Mouse (Mus musculus) CH12.LX (cell line): ENCODE results near the gene Cacnb4. TPM values are rescaled to one million over a fixed set of nuclear protein-coding genes. Genes with fewer than 3 reads are reported as not detected.

Source experiments
- DNase-seq: peaks from one replicate; pipeline ENCODE4 v3.0.0-alpha.2; 2013; ENCODE audit errors: extremely low read depth
- H3K27ac ChIP-seq: 2 replicates; pipeline ENCODE4 v1.5.1; 2012; ENCODE audit warnings: low read depth, mild to moderate bottlenecking, control low read depth, moderate library complexity; ENCODE audit not compliant: insufficient read depth
- H3K27me3 ChIP-seq: replicated peaks from 2 replicates; pipeline ENCODE3; 2012; ENCODE audit warnings: inconsistent platforms
- H3K36me3 ChIP-seq, 2 experiments: replicated peaks in 1 of 2; 2 replicates each; pipeline versions ENCODE3 to v1.6.1; 2012; ENCODE audit warnings: inconsistent platforms in 1 of 2, low read length in 1 of 2, mild to moderate bottlenecking in 1 of 2, mixed read lengths in 1 of 2, moderate library complexity in 1 of 2; ENCODE audit not compliant: control insufficient read depth in 1 of 2, insufficient read depth in 1 of 2
- H3K4me1 ChIP-seq, 2 experiments: 2 replicates each; pipeline ENCODE4 v1.6.1; 2012; ENCODE audit warnings: inconsistent platforms in 1 of 2, moderate library complexity in 1 of 2; ENCODE audit not compliant: insufficient read depth in 2 of 2, control insufficient read depth in 1 of 2
- H3K4me2 ChIP-seq: 2 replicates; pipeline ENCODE4 v1.6.1; 2012; ENCODE audit warnings: low read depth, mild to moderate bottlenecking, control low read depth; ENCODE audit not compliant: poor library complexity, insufficient read depth, severe bottlenecking
- H3K4me3 ChIP-seq, 3 experiments: fragments of 150-350 bp in 1 of 3; sonication (generic) in 1 of 3; replicated peaks in 1 of 3; 2 replicates each; pipeline versions ENCODE3 to v1.5.1; 2011 to 2012; ENCODE audit warnings: low read depth in 2 of 3, low read length in 2 of 3, mild to moderate bottlenecking in 2 of 3, moderate library complexity in 2 of 3, control low read depth in 1 of 3, improper control_type of control experiment in 1 of 3, inconsistent platforms in 1 of 3, mixed read lengths in 1 of 3; ENCODE audit not compliant: poor library complexity in 1 of 3
- H3K79me2 ChIP-seq: replicated peaks from 2 replicates; pipeline ENCODE4 v1.6.1; 2012; ENCODE audit warnings: mild to moderate bottlenecking, moderate library complexity; ENCODE audit not compliant: control insufficient read depth, poor library complexity, insufficient read depth, severe bottlenecking; ENCODE audit errors: extremely low read depth
- H3K9ac ChIP-seq: 2 replicates; pipeline ENCODE4 v1.6.1; 2012; ENCODE audit warnings: low read depth, mild to moderate bottlenecking, control low read depth, moderate library complexity; ENCODE audit not compliant: insufficient read depth
- H3K9me3 ChIP-seq: replicated peaks from 2 replicates; pipeline ENCODE3; 2012; ENCODE audit warnings: low read length, inconsistent platforms, mixed read lengths
- CHD2 ChIP-seq: IDR thresholded peaks from 2 replicates; pipeline ENCODE4 v1.6.1; 2011; ENCODE audit warnings: low read length, improper control_type of control experiment
- ELF1 ChIP-seq: IDR thresholded peaks from 2 replicates; pipeline ENCODE4 v1.6.1; 2014; ENCODE audit warnings: low read depth, mild to moderate bottlenecking, inconsistent platforms, low read length, improper control_type of control experiment
- EP300 ChIP-seq: IDR thresholded peaks from 2 replicates; pipeline ENCODE4 v1.6.1; 2011; ENCODE audit warnings: low read length, improper control_type of control experiment
- IRF4 ChIP-seq: IDR thresholded peaks from 2 replicates; pipeline ENCODE4 v1.6.1; 2014; ENCODE audit warnings: low read depth, mild to moderate bottlenecking, inconsistent platforms, low read length, improper control_type of control experiment
- KAT2A ChIP-seq: IDR thresholded peaks from 2 replicates; pipeline ENCODE4 v1.6.1; 2012; ENCODE audit warnings: low read length, improper control_type of control experiment, inconsistent platforms; ENCODE audit not compliant: insufficient replicate concordance
- MAFK ChIP-seq: IDR thresholded peaks from 2 replicates; pipeline ENCODE4 v1.6.1; 2011; ENCODE audit warnings: low read length, improper control_type of control experiment; ENCODE audit not compliant: insufficient replicate concordance
- MYC ChIP-seq: IDR thresholded peaks from 2 replicates; pipeline ENCODE4 v1.6.1; 2011; ENCODE audit warnings: low read depth, mild to moderate bottlenecking, improper control_type of control experiment, low read length
- NELFE ChIP-seq: IDR thresholded peaks from 2 replicates; pipeline ENCODE4 v1.6.1; 2011; ENCODE audit warnings: low read depth, low read length, improper control_type of control experiment
- POLR2A ChIP-seq: IDR thresholded peaks from 2 replicates; pipeline ENCODE4 v1.6.1; 2011; ENCODE audit warnings: low read depth, mild to moderate bottlenecking, improper control_type of control experiment, low read length
- POLR2AphosphoS2 ChIP-seq: IDR thresholded peaks from 2 replicates; pipeline ENCODE4 v1.6.1; 2011; ENCODE audit warnings: low read depth, low read length, improper control_type of control experiment
- UBTF ChIP-seq: IDR thresholded peaks from 2 replicates; pipeline ENCODE4 v1.6.1; 2012; ENCODE audit warnings: low read depth, mild to moderate bottlenecking, inconsistent platforms, low read length, improper control_type of control experiment, moderate library complexity
- dilution Hi-C: fragments of 300-500 bp; cut with MboI; formaldehyde crosslinking; loops from 2 replicates; pipeline ENCODE4 v1.14.3; 2020; ENCODE audit warnings: low sequenced_read_pairs; ENCODE audit not compliant: extremely low pct_unique_long_range_greater_than_20kb, extremely low pct_ligation_motif_present
- in situ Hi-C: fragments of 300-500 bp; cut with MboI; formaldehyde crosslinking; loops from 3 replicates; pipeline ENCODE4 v1.14.3; 2019; ENCODE audit warnings: low sequenced_read_pairs, low pct_ligation_motif_present, low pct_unique_long_range_greater_than_20kb, mixed read lengths
- polyA plus RNA-seq: library from polyadenylated mRNA; unstranded; fragments of >175 nt; gene quantifications from 2 replicates; pipeline ENCODE4 v1.2.1, GENCODE M21; 2012; ENCODE audit warnings: low read depth; ENCODE audit not compliant: insufficient read length
- total RNA-seq, 2 experiments: library from RNA; depleted of rRNA; stranded (reverse); fragments of 300-350 nt in 1 of 2; fragments of >200 nt in 1 of 2; gene quantifications; 2 replicates each; pipeline ENCODE4 v1.2.3; 2012 to 2014

Cacnb4 gene
- total and polyA plus RNA-seq, 3 experiments, result 0.77 to 3.4 (median 1.5) TPM

DNA sequence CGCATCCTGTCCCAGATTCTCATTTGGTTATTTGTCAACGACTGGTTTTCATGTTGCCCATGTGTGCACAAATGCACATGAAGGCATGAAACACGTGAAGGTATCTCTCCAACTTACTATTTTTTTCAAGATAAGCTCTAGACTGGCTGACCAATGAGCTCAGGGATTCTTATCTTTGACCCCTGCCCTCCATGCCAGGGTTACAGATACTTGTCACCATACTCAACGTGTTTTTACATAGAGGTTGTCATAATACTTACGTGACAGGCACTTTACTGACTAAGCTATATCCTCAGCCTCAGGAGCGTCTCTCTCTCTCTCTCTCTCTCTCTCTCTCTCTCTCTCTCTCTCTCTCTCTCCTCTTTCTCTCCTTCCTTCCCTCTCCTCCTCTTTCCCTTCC, 290.2 kb downstream of the Cacnb4 start:
- Histone ChIP-seq H3K36me3 (no peaks in the 10 kb centered on the region), H3K4me2 (no peak overlapping the region), H3K9ac (no peak overlapping the region)
- no peak for DNase-seq
- in situ Hi-C loops, result no loop called here
- TF ChIP-seq MAFK (no peak), POLR2AphosphoS2 (no peak), IRF4 (no peak), EP300 (no peak)
- TF ChIP-seq, all 38 proteins: peak for 0
- dilution Hi-C loops, result no loop called here
- Histone ChIP-seq H3K4me1 (peaks cover 3 to 17% of the 10 kb centered on the region in 2 experiments; a peak in 2 of 4 replicates), H3K4me3 (no peak overlapping the region), H3K27ac (no peak overlapping the region), H3K79me2 (no peaks in the 10 kb centered on the region), H3K9me3 (no peaks in the 10 kb centered on the region), H3K27me3 (no peaks in the 10 kb centered on the region)

DNA sequence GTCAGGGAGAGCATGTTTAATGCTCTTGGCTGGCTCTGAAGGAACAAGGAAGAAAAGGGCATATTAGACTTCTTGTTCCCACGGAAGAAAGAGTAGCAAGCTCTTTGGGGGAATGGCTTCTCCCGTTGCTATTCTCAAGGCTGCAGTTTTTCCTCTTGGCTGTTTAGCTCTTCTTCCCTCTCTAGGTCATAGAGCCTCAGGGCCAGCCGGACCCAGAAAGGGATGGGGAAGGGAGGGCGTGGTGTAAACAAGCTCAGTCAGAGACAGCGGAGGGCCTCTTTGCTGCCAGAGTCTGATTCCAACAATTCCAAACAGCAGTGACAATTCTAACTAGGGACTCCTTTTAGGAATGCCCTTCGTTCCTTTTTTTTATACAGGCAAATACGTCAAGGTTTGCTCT, 290.6 kb downstream of the Cacnb4 start:
- H3K36me3 ChIP-seq, result no peaks in the 10 kb centered on the region
- no peak overlapping the region for H3K4me2 ChIP-seq
- TF ChIP-seq MYC (no peak), EP300 (no peak), POLR2AphosphoS2 (no peak), POLR2A (no peak), ELF1 (no peak), KAT2A (no peak), CHD2 (no peak), UBTF (no peak)
- TF ChIP-seq, all 38 proteins: peak for 0
- dilution Hi-C loops (no loop called here), in situ Hi-C loops (no loop called here)
- Histone ChIP-seq H3K4me1 (peaks cover 3 to 15% of the 10 kb centered on the region in 2 experiments; a peak in 2 of 4 replicates), H3K9me3 (no peaks in the 10 kb centered on the region), H3K4me3 (no peak overlapping the region), H3K27me3 (no peaks in the 10 kb centered on the region), H3K27ac (no peak overlapping the region), H3K9ac (no peak overlapping the region), H3K79me2 (no peaks in the 10 kb centered on the region)
- DNase-seq, result no peak

DNA sequence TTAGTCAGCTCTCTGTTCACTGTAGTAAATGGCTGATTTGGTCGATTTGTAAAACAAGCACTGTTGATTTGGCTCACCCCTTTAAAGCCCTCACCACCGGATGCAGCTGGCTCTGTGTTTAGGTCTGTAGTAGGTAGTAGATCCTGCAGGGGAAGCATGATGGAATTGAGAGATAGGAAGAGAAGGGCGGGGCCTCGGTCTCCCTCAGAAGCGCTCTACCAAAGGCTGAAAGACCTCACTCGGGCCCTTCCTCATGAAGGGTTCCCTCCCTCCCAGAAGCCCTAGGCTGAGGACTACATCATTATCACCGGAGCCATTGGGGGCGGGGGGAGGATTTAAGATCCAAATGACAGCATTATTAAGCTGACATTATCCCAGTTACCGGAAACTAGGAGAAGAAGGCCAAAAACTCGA, 297.8 kb downstream of the Cacnb4 start:
- no peak overlapping the region for H3K4me2 ChIP-seq
- H3K4me1 ChIP-seq, result no peaks in the 10 kb centered on the region
- no peak for DNase-seq
- dilution Hi-C loops (no loop called here), in situ Hi-C loops (loop anchor here (10.0 kb wide), 1 partner anchor 54 kb away; no protein-coding TSS in a partner anchor)
- no peak overlapping the region for H3K9ac ChIP-seq
- H3K36me3 ChIP-seq, result no peaks in the 10 kb centered on the region
- no peaks in the 10 kb centered on the region for H3K27me3 ChIP-seq
- no peaks in the 10 kb centered on the region for H3K79me2 ChIP-seq
- TF ChIP-seq NELFE, result no peak
- no peaks in the 10 kb centered on the region for H3K9me3 ChIP-seq
- no peak overlapping the region for H3K27ac ChIP-seq
- H3K4me3 ChIP-seq, result no peak overlapping the region
